ENCODE assay signal across 15 mouse cellular contexts in genomic region chrX:75818647-75819271, GRCm38 (mm10). TPM values are rescaled to one million over a fixed set of nuclear protein-coding genes. Genes with fewer than 3 reads are reported as not detected.
DNase-seq lines count a peak whose midpoint lies in the region; ATAC-seq lines count a peak whose summit lies in the region.
"Had no signal": no experiment of that assay in that cellular context is flagged by ENCODE, and none has a peak within 500 bp of the region (broad histone marks: within the 10 kb centered on the region; RNA-seq: fewer than 3 reads in every experiment).

No protein-coding gene starts in this region.

- H3K4me2 ChIP-seq in kidney, embryonic 15.5 days, result no peak overlapping the region
- H3K4me2 ChIP-seq in kidney, embryonic 14.5 days (replicated peaks; ENCODE audit: low read depth, low read length), result no peak overlapping the region
- no peak overlapping the region; the same call in 1 of the 2 replicates for H3K4me2 ChIP-seq in heart, embryonic 16.5 days (ENCODE audit: low read depth, low read length)
- H3K4me2 ChIP-seq: hindbrain, embryonic 15.5 days; limb, embryonic 13.5 days; neural tube, embryonic 13.5 days had no signal

- H3K4me3 ChIP-seq in kidney, embryonic 15.5 days (replicated peaks), result no peak overlapping the region
- no peak overlapping the region for H3K4me3 ChIP-seq in kidney, embryonic 14.5 days (ENCODE audit: low read length)
- H3K4me3 ChIP-seq in heart, embryonic 16.5 days (ENCODE audit: low read length), result no peak overlapping the region
- H3K4me3 ChIP-seq: hindbrain, embryonic 15.5 days; limb, embryonic 13.5 days; neural tube, embryonic 13.5 days had no signal

- no peaks in the 10 kb centered on the region for H3K27me3 ChIP-seq in kidney, embryonic 15.5 days
- no peaks in the 10 kb centered on the region for H3K27me3 ChIP-seq in kidney, embryonic 14.5 days (ENCODE audit: control insufficient read depth, insufficient read depth, low read length)
- no peaks in the 10 kb centered on the region for H3K27me3 ChIP-seq in heart, embryonic 16.5 days (ENCODE audit: control insufficient read depth, insufficient read depth, low read length)
- H3K27me3 ChIP-seq: hindbrain, embryonic 15.5 days; limb, embryonic 13.5 days; neural tube, embryonic 13.5 days had no signal

- peak; percentile 87 for DNase-seq in 3T3-L1 (ENCODE audit: low read depth, low spot score)
- DNase-seq in Muller cell, postnatal 12 days (ENCODE audit: inconsistent ontology term), result peak; percentile 27
- no peak for DNase-seq in thymus, postnatal 36 days
- DNase-seq in spleen, postnatal 36 days (ENCODE audit: low spot score in 2 of 2), result no peak
- DNase-seq: adrenal gland, adult 2 months; cerebellum, adult 11 months; layer of hippocampus, adult 9-11 months; right cerebral cortex, postnatal 4 days had no signal

- H3K4me1 ChIP-seq in kidney, embryonic 15.5 days, result no peaks in the 10 kb centered on the region
- H3K4me1 ChIP-seq in kidney, embryonic 14.5 days (ENCODE audit: control insufficient read depth, insufficient read depth, low read length), result no peaks in the 10 kb centered on the region
- H3K4me1 ChIP-seq in heart, embryonic 16.5 days (ENCODE audit: control insufficient read depth, insufficient read depth, low read length), result 0 out of 2 replicates have a peak, but pooled peaks cover 3% of the 10 kb centered on the region
- H3K4me1 ChIP-seq: hindbrain, embryonic 15.5 days; limb, embryonic 13.5 days; neural tube, embryonic 13.5 days had no signal

- no peak overlapping the region for H3K9ac ChIP-seq in kidney, embryonic 15.5 days
- no peak overlapping the region for H3K9ac ChIP-seq in kidney, embryonic 14.5 days (ENCODE audit: low read depth, low read length)
- no peak overlapping the region for H3K9ac ChIP-seq in heart, embryonic 16.5 days (ENCODE audit: low read length)
- H3K9ac ChIP-seq: hindbrain, embryonic 15.5 days; limb, embryonic 13.5 days; neural tube, embryonic 13.5 days had no signal

- H3K36me3 ChIP-seq in kidney, embryonic 15.5 days, result 0 out of 2 replicates have a peak, but pooled peaks cover 3% of the 10 kb centered on the region
- no peaks in the 10 kb centered on the region for H3K36me3 ChIP-seq in kidney, embryonic 14.5 days (ENCODE audit: control insufficient read depth, insufficient read depth, low read length)
- H3K36me3 ChIP-seq in heart, embryonic 16.5 days (ENCODE audit: control insufficient read depth, insufficient read depth), result 0 out of 2 replicates have a peak, but pooled peaks cover 2% of the 10 kb centered on the region
- H3K36me3 ChIP-seq: G1E; hindbrain, embryonic 15.5 days; limb, embryonic 13.5 days; neural tube, embryonic 13.5 days had no signal

- ATAC-seq in kidney, embryonic 15.5 days (replicated peaks; ENCODE audit: low FRiP score), result no peak
- no peak for ATAC-seq in kidney, embryonic 14.5 days (ENCODE audit: low FRiP score, low TSS enrichment)
- ATAC-seq in heart, embryonic 16.5 days (replicated peaks; ENCODE audit: extremely low read depth, insufficient read depth, low FRiP score), result no peak

- 38% methylated on average over 1 of the region's 1 CpGs for WGBS in kidney, embryonic 15.5 days
- WGBS in kidney, embryonic 14.5 days, result 53% methylated on average over 1 of the region's 1 CpGs
- 26% methylated on average over 1 of the region's 1 CpGs for WGBS in heart, embryonic 16.5 days

- no peaks in the 10 kb centered on the region for H3K9me3 ChIP-seq in kidney, embryonic 15.5 days (replicated peaks)
- no peaks in the 10 kb centered on the region for H3K9me3 ChIP-seq in kidney, embryonic 14.5 days (ENCODE audit: control insufficient read depth, low read length)
- H3K9me3 ChIP-seq in heart, embryonic 16.5 days (replicated peaks; ENCODE audit: control insufficient read depth, low read length), result no peaks in the 10 kb centered on the region
- H3K9me3 ChIP-seq: G1E; hindbrain, embryonic 15.5 days; limb, embryonic 13.5 days; neural tube, embryonic 13.5 days had no signal

- H3K27ac ChIP-seq in kidney, embryonic 15.5 days, result 0 out of 2 replicates have a peak overlapping the region, but pooled peaks have one; percentile 6
- H3K27ac ChIP-seq in kidney, embryonic 14.5 days (ENCODE audit: low read depth, low read length), result no peak overlapping the region
- H3K27ac ChIP-seq in heart, embryonic 16.5 days (ENCODE audit: low read length), result peak overlapping the region; percentile 53
- H3K27ac ChIP-seq: hindbrain, embryonic 15.5 days; limb, embryonic 13.5 days; neural tube, embryonic 13.5 days had no signal

RNA-seq across cellular contexts. Expression of gene Pls3, which starts 56.2 kb away (rescaled TPM):
- polyA plus RNA-seq in kidney, embryonic 15.5 days (2015; fragmentation: Nextera tagmentation; extraction: Ambion mirVana), result 117 and 122 TPM in 2 replicates
- 83.6 and 109 TPM in 2 replicates for polyA plus RNA-seq in kidney, embryonic 14.5 days (2014; fragmentation: Nextera tagmentation; extraction: Ambion mirVana)
- polyA plus RNA-seq in heart, embryonic 16.5 days (2015; fragmentation: Nextera tagmentation; extraction: Ambion mirVana), result 61.3 and 68.4 TPM in 2 replicates
- polyA plus RNA-seq: G1E had no signal

Comparison
In these comparisons a context has a peak if more than half of its experiments do, and no peak if none do; other contexts are left out.
1. DNase-seq: peak in 3T3-L1 (single experiment) and Muller cell, postnatal 12 days (single experiment); none in thymus, postnatal 36 days (0 of 2) and spleen, postnatal 36 days (0 of 2).